In genomic region chr2:181159771-181160170, GRCm38 (mm10) we compare ENCODE assay signal across 9 mouse cellular contexts. TPM values are rescaled to one million over a fixed set of nuclear protein-coding genes. Genes with fewer than 3 reads are reported as not detected.
A peak's percentile ranks its signal among the peaks of the same experiment; 100 is the strongest.
DNase-seq lines count a peak whose midpoint lies in the region; ATAC-seq and TF ChIP-seq lines count a peak whose summit lies in the region.
"Had no signal": no experiment of that assay in that cellular context is flagged by ENCODE, and none has a peak within 500 bp of the region (broad histone marks: within the 10 kb centered on the region; RNA-seq: fewer than 3 reads in every experiment).

No protein-coding gene starts in this region.

- 4% methylated on average over 2 of the region's 2 CpGs for WGBS in embryonic facial prominence, embryonic 14.5 days
- WGBS in hindbrain, postnatal 0 days, result 2% methylated on average over 2 of the region's 2 CpGs

- no peaks in the 10 kb centered on the region for H3K9me3 ChIP-seq in embryonic facial prominence, embryonic 14.5 days (ENCODE audit: control insufficient read depth, low read length)
- no peaks in the 10 kb centered on the region for H3K9me3 ChIP-seq in hindbrain, postnatal 0 days (ENCODE audit: low read length)

- H3K4me1 ChIP-seq in embryonic facial prominence, embryonic 14.5 days (ENCODE audit: control insufficient read depth, insufficient read depth, low read length), result no peaks in the 10 kb centered on the region
- peaks cover 31% of the 10 kb centered on the region for H3K4me1 ChIP-seq in hindbrain, postnatal 0 days (ENCODE audit: insufficient read depth, low read length)

- ATAC-seq in embryonic facial prominence, embryonic 14.5 days (ENCODE audit: low read depth), result peak; percentile 83
- ATAC-seq in hindbrain, postnatal 0 days, result peak; percentile 71
- ATAC-seq in erythroid progenitor cell, adult 5-6 weeks (replicated peaks; ENCODE audit: low FRiP score, poor library complexity, severe bottlenecking), result no peak

- intact Hi-C loops in left cerebral cortex, adult 2 months (cut with DNase I), result no loop called here

- H3K9ac ChIP-seq in embryonic facial prominence, embryonic 14.5 days (ENCODE audit: low read depth, low read length), result no peak overlapping the region
- H3K9ac ChIP-seq in hindbrain, postnatal 0 days (replicated peaks; ENCODE audit: low read length), result 0 out of 2 replicates have a peak overlapping the region, but pooled peaks have one; percentile 17

- H3K36me3 ChIP-seq in embryonic facial prominence, embryonic 14.5 days (ENCODE audit: control insufficient read depth, insufficient read depth, low read length), result no peaks in the 10 kb centered on the region
- no peaks in the 10 kb centered on the region for H3K36me3 ChIP-seq in hindbrain, postnatal 0 days (ENCODE audit: insufficient read depth, low read length)

- H3K4me3 ChIP-seq in left cerebral cortex, adult 2 months, result peak overlapping the region; percentile 13; the same call in 1 of the 2 replicates
- H3K4me3 ChIP-seq in embryonic facial prominence, embryonic 14.5 days (ENCODE audit: low read depth, low read length), result no peak overlapping the region
- H3K4me3 ChIP-seq in hindbrain, postnatal 0 days (ENCODE audit: low read length), result no peak overlapping the region

- peak; percentile 58 to 78 for DNase-seq in left cerebral cortex, adult 2 months (ENCODE audit: extremely low spot score in 1 of 2, low spot score in 2 of 2)
- no peak for DNase-seq in left cerebral cortex, adult 11 months (ENCODE audit: low spot score)
- DNase-seq in embryonic facial prominence, embryonic 14.5 days (ENCODE audit: low spot score), result peak; percentile 64
- DNase-seq in hindbrain, postnatal 0 days (ENCODE audit: low spot score), result peak; percentile 76
- peak; percentile 68 for DNase-seq in retina, embryonic 14.5 days (ENCODE audit: low spot score)
- no peak for DNase-seq in ovary, adult 18-20 months (ENCODE audit: low spot score)
- no peak for DNase-seq in spleen, postnatal 14 days (ENCODE audit: low spot score in 2 of 2)

- H3K27me3 ChIP-seq in embryonic facial prominence, embryonic 14.5 days (replicated peaks; ENCODE audit: control insufficient read depth, insufficient read depth, low read length), result peaks cover 37% of the 10 kb centered on the region
- no peaks in the 10 kb centered on the region for H3K27me3 ChIP-seq in hindbrain, postnatal 0 days (ENCODE audit: insufficient read depth, low read length)

- H3K27ac ChIP-seq in left cerebral cortex, adult 2 months, result peak overlapping the region; percentile 99
- no peak overlapping the region for H3K27ac ChIP-seq in embryonic facial prominence, embryonic 14.5 days (replicated peaks; ENCODE audit: low read depth, low read length)
- peak overlapping the region; percentile 80 for H3K27ac ChIP-seq in hindbrain, postnatal 0 days

- no peak for TF ChIP-seq CTCF in left cerebral cortex, adult 2 months (IDR thresholded peaks at IDR 0.05)
- TF ChIP-seq CTCF in hindbrain, postnatal 0 days (IDR thresholded peaks at IDR 0.05; ENCODE audit: low read depth), result no peak

- H3K4me2 ChIP-seq in embryonic facial prominence, embryonic 14.5 days (ENCODE audit: low read depth, low read length), result no peak overlapping the region
- H3K4me2 ChIP-seq in hindbrain, postnatal 0 days (ENCODE audit: low read depth, low read length), result no peak overlapping the region

RNA-seq across cellular contexts. Expression of gene Eef1a2, which starts 3.0 kb away (rescaled TPM):
- total RNA-seq in left cerebral cortex, adult 2 months (2021), result 1,000 to 10,000 TPM; 1,380 to 1,388 TPM
- polyA plus RNA-seq in embryonic facial prominence, embryonic 14.5 days (2014; fragmentation: Nextera tagmentation; extraction: Ambion mirVana), result 0.76 and 1.0 TPM in 2 replicates
- 304 and 351 TPM in 2 replicates for total RNA-seq in hindbrain, postnatal 0 days (2014; rRNA removed)
- polyA plus RNA-seq in hindbrain, postnatal 0 days (2015; fragmentation: Nextera tagmentation; extraction: Ambion mirVana), result 24.7 and 26.7 TPM in 2 replicates
- total RNA-seq in erythroid progenitor cell, adult 5-6 weeks (2015; ENCODE audit: low replicate concordance), result not detected in 2 replicates
- total RNA-seq in erythroid progenitor cell, adult 5-6 weeks (2017; ENCODE audit: low replicate concordance), result not detected in 2 replicates

RNA-seq across cellular contexts. Expression of gene Kcnq2, which starts 24.7 kb away (rescaled TPM):
- 100 to 1,000 TPM; 275 to 280 TPM for total RNA-seq in left cerebral cortex, adult 2 months (2021)
- 2.1 and 2.6 TPM in 2 replicates for polyA plus RNA-seq in embryonic facial prominence, embryonic 14.5 days (2014; fragmentation: Nextera tagmentation; extraction: Ambion mirVana)
- total RNA-seq in hindbrain, postnatal 0 days (2014; rRNA removed), result 128 and 142 TPM in 2 replicates
- polyA plus RNA-seq in hindbrain, postnatal 0 days (2015; fragmentation: Nextera tagmentation; extraction: Ambion mirVana), result 32.3 and 34.6 TPM in 2 replicates
- not detected in 2 replicates for total RNA-seq in erythroid progenitor cell, adult 5-6 weeks (2015; ENCODE audit: low replicate concordance)
- total RNA-seq in erythroid progenitor cell, adult 5-6 weeks (2017; ENCODE audit: low replicate concordance), result not detected in 2 replicates

RNA-seq across cellular contexts. Expression of gene Ppdpf, which starts 27.3 kb away (rescaled TPM):
- 10 to 100 TPM; 72.8 to 77.8 TPM for total RNA-seq in left cerebral cortex, adult 2 months (2021)
- 269 and 288 TPM in 2 replicates for polyA plus RNA-seq in embryonic facial prominence, embryonic 14.5 days (2014; fragmentation: Nextera tagmentation; extraction: Ambion mirVana)
- 300 and 340 TPM in 2 replicates for total RNA-seq in hindbrain, postnatal 0 days (2014; rRNA removed)
- polyA plus RNA-seq in hindbrain, postnatal 0 days (2015; fragmentation: Nextera tagmentation; extraction: Ambion mirVana), result 329 and 347 TPM in 2 replicates
- total RNA-seq in erythroid progenitor cell, adult 5-6 weeks (2015; ENCODE audit: low replicate concordance), result 80.4 and 90.5 TPM in 2 replicates
- 24.1 and 26.0 TPM in 2 replicates for total RNA-seq in erythroid progenitor cell, adult 5-6 weeks (2017; ENCODE audit: low replicate concordance)

RNA-seq across cellular contexts. Expression of gene Ptk6, which starts 42.8 kb away (rescaled TPM):
- under 1 TPM in 1 of 2 experiments, not detected in 1; 0.11 TPM for total RNA-seq in left cerebral cortex, adult 2 months (2021)
- polyA plus RNA-seq in embryonic facial prominence, embryonic 14.5 days (2014; fragmentation: Nextera tagmentation; extraction: Ambion mirVana), result 0.10 and 0.19 TPM in 2 replicates
- not detected in 2 replicates for total RNA-seq in hindbrain, postnatal 0 days (2014; rRNA removed)
- not detected in 2 replicates for polyA plus RNA-seq in hindbrain, postnatal 0 days (2015; fragmentation: Nextera tagmentation; extraction: Ambion mirVana)
- not detected in 2 replicates for total RNA-seq in erythroid progenitor cell, adult 5-6 weeks (2015; ENCODE audit: low replicate concordance)
- not detected in 2 replicates for total RNA-seq in erythroid progenitor cell, adult 5-6 weeks (2017; ENCODE audit: low replicate concordance)
- polyA plus RNA-seq: intestine, embryonic 14.5 days had no signal

RNA-seq across cellular contexts. Expression of gene Srms, which starts 53.2 kb away (rescaled TPM):
- under 1 TPM; 0.25 to 0.26 TPM for total RNA-seq in left cerebral cortex, adult 2 months (2021)
- 0.08 and 0.22 TPM in 2 replicates for polyA plus RNA-seq in embryonic facial prominence, embryonic 14.5 days (2014; fragmentation: Nextera tagmentation; extraction: Ambion mirVana)
- 0.07 and 0.47 TPM in 2 replicates for total RNA-seq in hindbrain, postnatal 0 days (2014; rRNA removed)
- polyA plus RNA-seq in hindbrain, postnatal 0 days (2015; fragmentation: Nextera tagmentation; extraction: Ambion mirVana), result 0.09 and 0.18 TPM in 2 replicates
- total RNA-seq in erythroid progenitor cell, adult 5-6 weeks (2015; ENCODE audit: low replicate concordance), result not detected in 2 replicates
- total RNA-seq in erythroid progenitor cell, adult 5-6 weeks (2017; ENCODE audit: low replicate concordance), result 0.77 TPM in 1 of 2 replicates, not detected in the other

Comparison
In these comparisons a context has a peak if more than half of its experiments do, and no peak if none do; other contexts are left out.
1. DNase-seq: peak in left cerebral cortex, adult 2 months (2 of 2), embryonic facial prominence, embryonic 14.5 days (single experiment), hindbrain, postnatal 0 days (single experiment) and retina, embryonic 14.5 days (single experiment); none in left cerebral cortex, adult 11 months (single experiment), ovary, adult 18-20 months (single experiment) and spleen, postnatal 14 days (0 of 2).
2. RNA of gene Eef1a2, which starts 3.0 kb away (total RNA-seq): 1,380 to 1,388 TPM in left cerebral cortex, adult 2 months and 304 to 351 TPM in hindbrain, postnatal 0 days; not detected in erythroid progenitor cell, adult 5-6 weeks; every median in the first group is over 100 times any median in the second.
3. RNA of gene Kcnq2, which starts 24.7 kb away (total RNA-seq): 275 to 280 TPM in left cerebral cortex, adult 2 months and 128 to 142 TPM in hindbrain, postnatal 0 days; not detected in erythroid progenitor cell, adult 5-6 weeks; every median in the first group is over 100 times any median in the second.